Mouse (Mus musculus): ENCODE results near the gene Rxrg.

DNA sequence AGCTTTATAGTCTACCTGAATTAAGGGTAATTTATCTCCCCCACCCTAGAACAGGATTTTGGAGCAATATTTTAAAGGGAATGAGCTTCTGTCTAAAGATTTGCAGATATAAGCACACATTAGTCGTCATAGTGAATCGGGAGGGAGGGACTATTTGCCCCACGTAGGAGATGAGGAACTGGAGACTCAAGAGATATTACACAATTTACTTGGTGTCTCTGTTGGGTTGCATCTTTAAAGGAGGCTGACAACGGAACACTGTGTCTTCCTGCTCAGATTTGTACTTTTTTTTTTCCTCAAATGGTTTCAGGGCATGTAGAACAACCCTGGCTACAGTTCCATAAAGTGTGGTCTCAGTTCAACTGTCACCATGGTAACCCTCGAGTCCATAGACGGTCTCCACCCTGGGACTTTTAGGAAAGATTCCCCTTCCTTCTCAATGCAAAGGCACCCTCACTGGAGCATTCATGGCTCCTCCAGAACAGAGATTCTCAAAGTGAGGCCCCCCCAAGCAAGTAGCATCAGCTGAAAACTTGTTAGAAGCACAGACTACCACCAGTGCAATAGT is 44.1 kb upstream of the Rxrg start:
- TF ChIP-seq CTCF (IDR thresholded peaks at IDR 0.05; ENCODE audit: extremely low read depth, insufficient read length, insufficient replicate concordance, low read depth, low read length) (no peak), POLR2A (IDR thresholded peaks at IDR 0.05; ENCODE audit: low read depth, low read length) (no peak)
